Mouse (Mus musculus) midbrain, embryonic 11.5 days (tissue): Measurements from ENCODE around the gene Cst9. TPM values are rescaled to one million over a fixed set of nuclear protein-coding genes. Genes with fewer than 3 reads are reported as not detected.

Experiments used
- ATAC-seq: fragments of 200-750 bp; cut with Nextera tagmentation; 2 replicates; pipeline ENCODE4 v1.8.0; 2017; ENCODE audit warnings: moderate TSS enrichment, moderate library complexity; ENCODE audit not compliant: low FRiP score
- DNase-seq: peaks from one replicate; pipeline ENCODE4 v3.0.0; 2015; ENCODE audit warnings: low spot score; ENCODE audit errors: missing footprints
- H3K27ac ChIP-seq: fragments of 300-500 bp; sonication (generic); 2 replicates; pipeline ENCODE4 v1.5.1; 2014; ENCODE audit warnings: low read depth, low read length
- H3K27me3 ChIP-seq: fragments of 300-500 bp; sonication (generic); 2 replicates; pipeline ENCODE4 v1.6.1; 2014; ENCODE audit warnings: mild to moderate bottlenecking, low read length, moderate library complexity, mixed read lengths; ENCODE audit not compliant: control insufficient read depth, insufficient read depth
- H3K36me3 ChIP-seq: fragments of 300-500 bp; sonication (generic); 2 replicates; pipeline ENCODE4 v1.6.1; 2014; ENCODE audit warnings: mild to moderate bottlenecking, low read length, moderate library complexity, mixed read lengths; ENCODE audit not compliant: control insufficient read depth, insufficient read depth
- H3K4me1 ChIP-seq: fragments of 300-500 bp; sonication (generic); 2 replicates; pipeline ENCODE4 v1.6.1; 2014; ENCODE audit warnings: low read length; ENCODE audit not compliant: control insufficient read depth, insufficient read depth
- H3K4me2 ChIP-seq: fragments of 300-500 bp; sonication (generic); 2 replicates; pipeline ENCODE4 v1.6.1; 2014; ENCODE audit warnings: mild to moderate bottlenecking, moderate library complexity
- H3K4me3 ChIP-seq: fragments of 300-500 bp; sonication (generic); 2 replicates; pipeline ENCODE4 v1.5.1; 2014; ENCODE audit warnings: low read depth, low read length
- H3K9ac ChIP-seq: fragments of 300-500 bp; sonication (generic); 2 replicates; pipeline ENCODE4 v1.6.1; 2014; ENCODE audit warnings: low read length
- H3K9me3 ChIP-seq: fragments of 300-500 bp; sonication (generic); 2 replicates; pipeline ENCODE4 v1.6.1; 2016; ENCODE audit warnings: low read length; ENCODE audit not compliant: control insufficient read depth
- WGBS: fragments of 180-500 bp; shearing (Covaris S2); extraction: QIAGEN DNeasy Blood & Tissue Kit; methylation state at CpG from one replicate; pipeline ENCODE4 v1.1.7; 2014; 5-methylcytosine and 5-hydroxymethylcytosine counted together
- polyA plus RNA-seq: library from polyadenylated mRNA; unstranded; fragments of >200 nt; fragmentation: Nextera tagmentation; extraction: Ambion mirVana; gene quantifications from 2 replicates; pipeline ENCODE4 v1.2.1, GENCODE M21; 2014

The Cst9 gene
- polyA plus RNA-seq, 1 experiment from 2014 or later: not detected

GRCm38 (mm10) chr2:148874224-148874616, 39.3 kb downstream of the Cst9 start:
- DNase-seq: no peak
- Histone ChIP-seq H3K4me3 (peak overlapping the region; percentile 60), H3K4me1 (peaks cover 23% of the 10 kb centered on the region), H3K9me3 (no peaks in the 10 kb centered on the region), H3K27ac (no peak overlapping the region), H3K27me3 (no peaks in the 10 kb centered on the region), H3K4me2 (peak overlapping the region; percentile 81), H3K9ac (peak overlapping the region; percentile 71), H3K36me3 (peaks cover 10% of the 10 kb centered on the region; the same call in 1 of the 2 replicates)
- no peak for ATAC-seq
- 58% methylated on average over 3 of the region's 3 CpGs for WGBS

DNA sequence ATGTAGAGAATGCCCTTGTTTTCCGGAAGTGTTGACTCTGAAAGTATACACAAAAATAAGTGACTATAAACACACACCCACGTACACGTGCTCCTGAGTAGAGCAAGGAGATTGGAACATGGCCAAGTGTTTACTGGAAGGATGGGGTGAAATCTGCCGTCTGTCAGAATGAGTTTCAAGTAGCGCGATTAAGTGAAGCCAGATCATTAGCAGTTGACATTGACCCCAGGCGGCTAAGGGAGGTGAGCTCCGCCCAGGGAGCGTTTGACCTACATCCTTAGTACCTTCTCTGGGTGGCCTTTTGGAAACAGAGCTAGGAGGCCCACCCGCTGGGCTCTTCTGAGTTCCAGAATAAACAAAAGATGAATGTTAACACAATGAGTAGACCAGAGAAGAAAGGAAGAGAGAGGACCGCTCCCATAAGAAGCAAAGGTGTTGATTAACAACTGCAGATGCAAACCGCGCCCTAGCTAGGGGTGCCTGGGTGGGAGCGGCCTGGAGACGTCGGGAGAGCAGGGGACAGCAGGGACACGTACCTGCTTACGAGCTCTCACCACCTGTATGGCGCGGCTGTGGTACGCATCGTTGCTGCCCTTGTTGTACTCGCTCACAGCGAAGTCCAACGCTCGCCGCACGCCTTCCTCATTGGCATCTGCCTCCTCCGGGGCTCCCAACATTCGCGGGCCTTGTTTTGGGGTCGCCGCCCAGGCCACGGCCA, 39.8 kb downstream of the Cst9 start:
- no peaks in the 10 kb centered on the region for H3K27me3 ChIP-seq
- peak overlapping the region; percentile 71 for H3K9ac ChIP-seq
- 2% methylated on average over 34 of the region's 34 CpGs for WGBS
- peak; percentile 98 for DNase-seq
- H3K36me3 ChIP-seq: peaks cover 10% of the 10 kb centered on the region; the same call in 1 of the 2 replicates
- peaks cover 23% of the 10 kb centered on the region for H3K4me1 ChIP-seq
- peak; percentile 73 for ATAC-seq
- peak overlapping the region; percentile 10; the same call in 1 of the 2 replicates for H3K27ac ChIP-seq
- peak overlapping the region; percentile 60 for H3K4me3 ChIP-seq
- H3K4me2 ChIP-seq: peak overlapping the region; percentile 81
- no peaks in the 10 kb centered on the region for H3K9me3 ChIP-seq

- WGBS: 0% methylated on average over 19 of the region's 19 CpGs
- H3K9me3 ChIP-seq: no peaks in the 10 kb centered on the region
- peak within 1 kb of the TSS; percentile 71 for H3K9ac ChIP-seq
- H3K4me3 ChIP-seq: peak within 1 kb of the TSS; percentile 60
- DNase-seq (no peak), ATAC-seq (peak; percentile 97)
- peaks cover 23% of the 10 kb centered on the region for H3K4me1 ChIP-seq
- H3K27me3 ChIP-seq: no peaks in the 10 kb centered on the region
- H3K27ac ChIP-seq: peak within 1 kb of the TSS; percentile 10; the same call in 1 of the 2 replicates
- peaks cover 10% of the 10 kb centered on the region; the same call in 1 of the 2 replicates for H3K36me3 ChIP-seq
- peak within 1 kb of the TSS; percentile 81 for H3K4me2 ChIP-seq
These were observed 40.4 kb downstream of the Cst9 start, which contains the start of gene Cst3 for GRCm38 (mm10) chr2:148875335-148875811. Gene Cst3, minus strand, starts transcription at chr2:148875692.

DNA sequence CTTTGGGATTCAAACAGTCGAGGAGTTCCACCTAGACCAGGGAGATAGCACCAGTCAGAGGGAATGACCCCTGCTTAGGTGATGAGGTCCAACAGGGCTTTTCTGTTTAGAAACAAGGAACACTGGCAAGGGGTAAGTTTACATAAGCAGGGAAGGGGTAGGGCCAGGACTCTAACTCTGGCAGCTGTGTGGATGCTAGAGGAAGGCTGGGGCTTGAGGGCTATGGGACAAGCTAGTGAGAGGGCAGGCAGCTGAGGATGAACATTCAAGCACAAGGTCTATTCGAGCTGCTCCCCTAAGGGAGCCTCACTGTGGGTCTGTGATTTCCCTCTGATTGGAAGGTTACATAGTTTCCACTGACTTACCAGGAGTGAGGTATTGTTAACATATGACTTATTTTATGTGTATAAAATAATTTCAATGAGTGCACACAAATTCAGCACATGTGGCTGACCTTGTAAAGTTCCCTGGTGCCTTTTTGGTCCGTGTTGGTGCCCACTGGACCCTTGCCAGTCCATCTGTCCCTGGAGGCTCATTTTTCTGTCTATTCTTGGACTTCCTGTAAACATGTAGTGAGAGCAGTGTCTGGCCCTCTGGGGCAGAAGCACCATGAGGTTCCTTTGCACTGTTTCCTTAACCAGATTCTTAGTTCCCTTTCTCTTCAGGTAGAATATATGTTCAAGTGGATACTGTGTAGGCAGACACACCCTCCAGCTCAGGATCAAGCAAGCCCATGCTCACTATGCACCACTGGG, 42.2 kb downstream of the Cst9 start:
- no peak overlapping the region for H3K4me3 ChIP-seq
- H3K27me3 ChIP-seq: no peaks in the 10 kb centered on the region
- ATAC-seq (no peak), DNase-seq (no peak)
- peaks cover 23% of the 10 kb centered on the region for H3K4me1 ChIP-seq
- H3K36me3 ChIP-seq: no peaks in the 10 kb centered on the region
- H3K9me3 ChIP-seq: no peaks in the 10 kb centered on the region
- H3K27ac ChIP-seq: no peak overlapping the region
- no peak overlapping the region for H3K4me2 ChIP-seq
- no peak overlapping the region for H3K9ac ChIP-seq
- WGBS: 56% methylated on average over 3 of the region's 3 CpGs

DNA sequence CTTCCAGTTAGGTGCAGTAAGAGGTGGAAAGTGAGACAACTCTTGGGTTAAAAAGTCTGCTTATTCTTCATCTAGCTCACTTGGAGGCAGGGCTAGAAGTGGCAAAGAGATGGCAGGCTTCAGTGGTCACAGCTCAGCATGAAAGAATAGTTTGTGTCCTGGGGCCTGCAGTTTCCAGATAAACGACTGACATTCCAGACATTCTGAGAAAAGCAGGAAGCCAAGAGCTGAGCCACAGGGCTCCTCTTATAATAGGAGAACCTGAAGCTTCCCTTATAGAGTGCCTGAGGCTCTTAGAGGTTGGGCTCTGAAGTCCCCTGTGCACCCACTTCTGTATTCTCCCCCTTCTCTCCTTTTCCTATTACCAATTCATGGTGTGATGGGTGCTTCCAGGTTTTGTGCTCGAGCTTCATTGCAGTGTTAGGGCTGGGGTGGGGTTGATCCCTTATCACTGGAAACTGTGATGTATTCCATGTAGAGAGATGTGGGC, 43.7 kb downstream of the Cst9 start:
- ATAC-seq: no peak
- no peak overlapping the region for H3K4me2 ChIP-seq
- H3K4me1 ChIP-seq: peaks cover 12% of the 10 kb centered on the region
- DNase-seq: no peak
- no peaks in the 10 kb centered on the region for H3K27me3 ChIP-seq
- no peak overlapping the region for H3K9ac ChIP-seq
- no peak overlapping the region for H3K4me3 ChIP-seq
- H3K36me3 ChIP-seq: no peaks in the 10 kb centered on the region
- no peaks in the 10 kb centered on the region for H3K9me3 ChIP-seq
- 13% methylated on average over 2 of the region's 2 CpGs for WGBS
- H3K27ac ChIP-seq: no peak overlapping the region

DNA sequence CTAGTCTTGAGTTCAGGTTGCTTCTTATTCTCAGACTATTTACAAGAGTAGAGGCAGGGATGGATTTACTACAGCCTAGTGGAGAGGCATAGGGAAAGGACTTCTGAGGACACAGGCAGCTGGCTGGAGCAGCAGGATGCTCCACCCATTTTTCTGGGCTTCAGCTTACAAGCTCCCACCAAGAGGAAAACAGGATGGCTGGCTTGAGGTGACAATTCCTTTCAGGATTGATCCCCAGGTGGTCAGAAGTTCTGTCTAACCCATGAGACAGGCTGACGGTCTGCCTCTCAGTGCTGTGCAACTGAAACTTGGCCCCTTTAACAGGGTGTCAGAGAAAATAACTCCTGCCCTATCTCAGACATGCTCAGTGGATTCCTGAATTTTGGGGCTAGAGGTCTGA, 44.3 kb downstream of the Cst9 start:
- Histone ChIP-seq H3K36me3 (no peaks in the 10 kb centered on the region), H3K4me2 (no peak overlapping the region), H3K9me3 (no peaks in the 10 kb centered on the region), H3K27ac (no peak overlapping the region), H3K4me1 (peaks cover 7% of the 10 kb centered on the region), H3K4me3 (no peak overlapping the region), H3K9ac (no peak overlapping the region), H3K27me3 (no peaks in the 10 kb centered on the region)
- ATAC-seq (no peak), DNase-seq (no peak)
- 35% methylated on average over 1 of the region's 1 CpGs for WGBS

- Histone ChIP-seq H3K27me3 (no peaks in the 10 kb centered on the region), H3K4me1 (no peaks in the 10 kb centered on the region), H3K27ac (no peak overlapping the region), H3K9me3 (no peaks in the 10 kb centered on the region), H3K36me3 (no peaks in the 10 kb centered on the region), H3K4me2 (no peak overlapping the region), H3K4me3 (no peak overlapping the region), H3K9ac (no peak overlapping the region)
- no peak for ATAC-seq
- DNase-seq: no peak
These were observed 49.8 kb downstream of the Cst9 start for GRCm38 (mm10) chr2:148884738-148885137.
